Mouse (Mus musculus) T-cell, adult 2 months (primary cell): ENCODE data around the gene Fbxl15.

Source experiments
- DNase-seq: peaks from one replicate; pipeline ENCODE4 v3.0.0; 2022; ENCODE audit warnings: low spot score

The Fbxl15 gene

DNA sequence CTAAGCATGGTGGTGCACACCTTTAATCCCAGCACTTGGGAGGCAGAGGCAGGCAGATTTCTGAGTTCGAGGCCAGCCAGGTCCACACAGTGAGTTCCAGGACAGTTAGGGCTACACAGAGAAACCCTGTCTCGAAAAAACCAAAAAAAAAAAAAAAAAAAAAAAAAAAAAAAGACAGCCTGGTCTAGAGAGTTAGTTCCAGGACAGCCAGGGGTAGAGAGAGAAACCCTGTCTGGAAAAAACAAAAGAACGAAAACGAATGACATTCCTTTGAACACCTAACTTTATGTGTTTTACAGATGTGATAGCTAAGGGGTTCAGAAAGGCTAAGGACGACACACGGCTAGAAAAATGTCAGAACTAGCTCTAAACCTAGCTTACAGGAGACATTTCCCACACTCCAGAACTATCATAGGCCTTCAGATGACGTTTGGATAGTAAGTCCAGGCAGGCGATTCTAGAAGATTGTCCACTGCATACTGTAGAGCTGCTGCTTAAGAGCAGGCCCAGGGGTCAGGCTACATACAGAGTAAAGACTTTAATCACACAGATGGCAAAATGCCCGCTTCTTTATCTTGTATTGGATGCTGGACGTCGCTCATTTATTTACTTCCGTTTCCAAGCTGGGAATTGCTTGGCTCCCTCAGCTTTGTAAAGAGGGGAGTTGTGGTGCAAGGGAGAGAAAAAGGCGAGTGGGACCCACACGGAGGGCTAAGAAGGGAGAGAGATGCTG, 20.1 kb downstream of the Fbxl15 start:
- DNase-seq: no peak

DNA sequence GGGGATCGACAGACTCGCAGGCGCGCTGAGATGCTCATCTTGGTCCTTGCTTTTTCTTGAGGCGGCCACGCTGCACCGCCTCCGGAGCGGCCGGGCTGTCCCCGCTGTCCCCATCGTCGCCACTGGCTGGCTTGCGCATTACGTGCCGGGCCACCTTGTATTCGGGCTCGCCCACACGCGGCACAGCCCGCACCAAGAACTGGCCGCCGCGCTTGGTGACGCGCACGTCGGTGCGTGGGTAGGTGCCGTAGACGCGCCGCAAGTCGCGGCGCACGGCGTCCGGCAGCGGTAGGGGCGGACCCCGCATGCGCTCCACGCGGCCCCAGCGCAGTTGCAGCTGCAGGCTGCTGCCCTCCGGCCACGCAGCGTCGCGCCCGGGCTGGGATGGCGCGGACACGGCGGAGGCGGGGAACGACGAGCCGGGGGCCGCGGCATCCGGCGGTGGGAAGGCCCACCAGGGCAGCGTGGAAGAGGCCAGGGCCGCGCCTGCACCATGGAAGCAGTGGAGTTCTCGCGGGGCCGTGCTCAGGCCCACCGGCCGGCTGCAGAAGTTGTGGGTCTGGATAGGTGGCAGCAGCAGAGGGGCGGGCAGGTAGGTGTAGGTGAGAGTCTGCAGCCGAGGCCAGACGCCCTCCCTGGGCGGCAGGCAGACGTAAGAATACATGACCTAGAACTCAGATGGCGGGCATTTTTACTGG, 20.9 kb downstream of the Fbxl15 start:
- DNase-seq: peak; percentile 64

DNA sequence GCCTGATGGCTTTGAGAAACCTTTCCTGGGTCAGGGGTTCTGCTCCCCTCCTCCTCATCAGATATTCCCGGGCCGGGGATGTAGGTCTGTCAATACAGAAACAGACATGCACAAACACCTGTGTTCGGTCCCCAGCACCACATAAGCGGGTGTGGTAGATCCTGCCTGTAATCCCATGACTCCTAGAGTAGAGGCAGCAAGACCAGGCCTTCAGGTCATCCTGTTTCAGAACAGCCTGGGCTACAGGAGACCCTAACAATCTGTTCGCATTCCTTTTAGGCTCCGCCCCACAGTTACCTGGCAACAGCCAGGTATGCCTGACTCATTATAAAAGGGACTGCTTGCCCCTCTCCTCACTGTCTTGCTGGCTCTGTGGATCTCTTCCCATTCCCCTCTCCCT, 21.6 kb downstream of the Fbxl15 start:
- DNase-seq: no peak

GRCm38 (mm10) chr19:46350168-46350932, 22.4 kb downstream of the Fbxl15 start, which contains the start of gene 2310034G01Rik:
2310034G01Rik (minus strand) TSS chr19:46350302.
- no peak for DNase-seq

GRCm38 (mm10) chr19:46356701-46357138, 28.7 kb downstream of the Fbxl15 start:
- DNase-seq: peak; percentile 81

GRCm38 (mm10) chr19:46357344-46358280, 29.6 kb downstream of the Fbxl15 start:
- DNase-seq: no peak

- no peak for DNase-seq
Measured at GRCm38 (mm10) chr19:46358381-46358780, 30.4 kb downstream of the Fbxl15 start.

GRCm38 (mm10) chr19:46362104-46362503, 34.1 kb downstream of the Fbxl15 start:
- no peak for DNase-seq

- no peak for DNase-seq
Measured at GRCm38 (mm10) chr19:46363294-46364009, 35.5 kb downstream of the Fbxl15 start.

DNA sequence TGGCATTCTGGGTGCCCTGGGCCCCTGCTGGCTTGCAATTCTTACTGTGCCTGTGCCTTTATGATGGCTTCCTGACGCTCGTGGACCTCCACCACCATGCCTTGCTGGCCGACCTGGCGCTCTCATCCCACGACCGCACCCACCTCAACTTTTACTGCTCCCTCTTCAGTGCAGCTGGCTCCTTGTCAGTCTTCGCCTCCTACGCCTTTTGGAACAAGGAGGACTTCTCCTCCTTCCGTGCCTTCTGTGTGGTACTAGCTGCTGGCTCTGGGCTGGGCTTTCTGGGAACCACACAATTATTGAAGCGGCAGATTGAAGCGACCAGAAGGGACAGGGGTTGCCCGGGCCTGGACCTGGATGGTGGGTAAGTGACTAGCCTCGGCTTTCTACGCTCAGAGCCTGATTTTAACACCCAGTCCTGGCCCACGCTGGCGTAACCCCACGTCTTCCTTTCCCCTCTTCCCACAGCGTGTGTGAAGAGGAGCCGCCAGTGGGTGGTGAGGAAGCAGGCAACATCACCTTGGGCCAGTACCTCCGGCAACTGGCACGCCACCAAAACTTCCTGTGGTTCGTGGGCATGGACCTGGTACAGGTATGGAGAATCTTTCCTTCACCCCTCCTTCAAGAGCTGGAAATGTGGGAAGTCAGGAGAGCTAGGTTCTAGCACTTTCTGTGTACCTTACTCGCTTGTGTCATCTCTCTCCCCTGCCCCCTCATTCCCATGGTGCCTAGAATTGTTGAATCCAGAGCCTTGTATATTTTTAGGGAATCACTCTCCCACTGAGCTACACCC, 40.0 kb downstream of the Fbxl15 start:
- DNase-seq: no peak

GRCm38 (mm10) chr19:46369204-46369603, 41.2 kb downstream of the Fbxl15 start:
- no peak for DNase-seq

DNA sequence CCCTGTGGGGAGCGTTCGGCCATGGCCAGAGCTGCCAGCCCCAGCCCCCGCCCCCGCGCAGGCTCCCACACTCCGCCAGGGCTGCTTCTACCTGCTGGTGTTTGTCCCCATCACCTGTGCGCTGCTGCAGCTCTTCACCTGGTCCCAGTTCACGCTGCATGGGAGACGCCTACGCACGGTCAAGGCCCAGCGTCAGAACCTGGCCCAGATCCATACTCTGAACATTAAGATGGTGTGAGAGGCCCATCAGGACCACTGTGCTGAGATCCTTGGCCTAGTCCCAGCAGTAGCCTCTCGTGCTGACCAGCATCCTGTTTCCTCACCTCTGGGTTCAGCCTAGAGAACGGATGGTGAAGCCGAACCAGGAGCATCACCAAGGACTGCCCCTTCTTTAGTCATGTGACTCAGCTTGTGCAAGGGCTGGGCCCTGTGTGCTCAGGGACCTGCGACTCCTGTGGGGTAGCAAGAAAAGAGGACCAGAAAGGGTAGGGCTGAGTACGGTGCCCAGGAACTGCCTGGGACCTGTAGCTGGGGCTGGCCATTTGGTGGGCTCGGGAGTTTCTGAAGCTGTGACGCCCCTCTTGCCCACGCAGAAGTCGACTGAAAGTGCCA, 46.6 kb downstream of the Fbxl15 start:
- no peak for DNase-seq

DNA sequence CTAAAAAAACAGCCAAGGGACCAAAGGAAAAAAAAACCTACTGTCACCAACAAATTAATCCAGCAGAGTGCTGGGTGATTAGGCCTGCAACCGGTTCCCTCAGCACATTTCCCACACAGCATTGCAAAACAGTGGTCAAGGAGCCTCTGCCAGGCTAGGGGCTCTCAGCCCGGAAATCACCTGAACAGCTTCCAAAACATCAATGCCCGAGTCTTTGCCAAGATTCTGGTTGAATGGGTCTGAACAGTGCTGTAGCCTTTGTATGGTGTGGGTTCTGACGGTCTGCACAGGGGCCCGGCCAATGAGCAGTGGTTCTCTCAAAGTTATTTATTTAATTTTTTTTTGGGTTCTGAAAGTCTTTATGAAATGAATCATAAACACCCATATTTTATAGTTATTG, 47.5 kb downstream of the Fbxl15 start:
- no peak for DNase-seq

GRCm38 (mm10) chr19:46375891-46376290, 47.9 kb downstream of the Fbxl15 start:
- no peak for DNase-seq
